Mouse (Mus musculus): ENCODE results near the gene Prss48. TPM values are rescaled to one million over a fixed set of nuclear protein-coding genes. Genes with fewer than 3 reads are reported as not detected.

Gene Prss48
- polyA plus RNA-seq, 1 experiment from 2014 or later: not detected

DNA sequence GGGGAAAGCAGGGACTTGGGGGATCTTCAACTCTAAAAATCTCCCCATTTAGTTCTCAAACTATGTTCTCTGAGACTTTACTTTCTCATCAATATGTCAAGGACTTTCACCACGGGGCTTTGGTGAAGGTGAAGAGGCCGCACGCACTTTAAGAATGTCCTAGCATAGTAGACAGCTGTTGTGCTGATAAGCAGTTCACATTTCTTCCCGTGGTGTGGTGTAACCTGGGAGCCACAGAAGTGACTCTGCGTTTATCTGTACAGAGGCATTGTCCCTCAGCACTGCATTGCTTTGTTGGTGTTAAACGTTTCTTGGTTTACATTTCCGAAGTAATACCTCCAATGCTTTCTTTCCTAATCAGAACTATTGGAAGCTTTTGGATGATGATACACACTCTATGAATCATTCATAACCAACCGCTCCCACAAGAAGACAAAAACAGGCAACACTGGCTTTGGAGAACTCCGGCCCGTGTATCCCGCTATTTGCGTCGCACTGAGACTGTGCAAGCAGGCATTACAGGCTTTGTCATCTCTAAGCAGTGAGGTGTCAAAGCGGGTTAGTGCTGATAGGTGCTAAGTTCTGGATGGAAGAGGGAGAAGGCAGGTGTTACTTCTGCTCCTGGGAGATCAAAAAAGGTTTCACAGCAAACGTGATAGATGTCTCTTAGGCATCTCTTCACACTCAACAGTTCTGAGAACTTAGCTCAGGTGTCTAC lies 26.5 kb upstream of the Prss48 start:
- H3K4me1 ChIP-seq (ENCODE audit: control insufficient read depth, insufficient read depth, low read length): no peaks in the 10 kb centered on the region
- no peak overlapping the region for H3K4me3 ChIP-seq (ENCODE audit: low read length)
- no peak overlapping the region for H3K27ac ChIP-seq (ENCODE audit: low read length)
- no peak overlapping the region for H3K4me2 ChIP-seq (ENCODE audit: low read depth, low read length)
- no peaks in the 10 kb centered on the region for H3K9me3 ChIP-seq (ENCODE audit: control insufficient read depth, low read length)
- no peaks in the 10 kb centered on the region for H3K36me3 ChIP-seq (ENCODE audit: control insufficient read depth, insufficient read depth, low read length)
- no peak for ATAC-seq
- H3K9ac ChIP-seq (ENCODE audit: low read depth, low read length): no peak overlapping the region
- WGBS: 82% methylated on average over 15 of the region's 15 CpGs
- H3K27me3 ChIP-seq (replicated peaks; ENCODE audit: control insufficient read depth, insufficient read depth, low read length): no peaks in the 10 kb centered on the region

- no peaks in the 10 kb centered on the region for H3K9me3 ChIP-seq (ENCODE audit: control insufficient read depth, low read length)
- no peak overlapping the region for H3K4me2 ChIP-seq (ENCODE audit: low read depth, low read length)
- 0 out of 2 replicates have a peak, but pooled peaks cover 4% of the 10 kb centered on the region for H3K4me1 ChIP-seq (ENCODE audit: control insufficient read depth, insufficient read depth, low read length)
- H3K27me3 ChIP-seq (replicated peaks; ENCODE audit: control insufficient read depth, insufficient read depth, low read length): no peaks in the 10 kb centered on the region
- no peak for ATAC-seq
- no peak overlapping the region for H3K9ac ChIP-seq (ENCODE audit: low read depth, low read length)
- no peak overlapping the region for H3K27ac ChIP-seq (ENCODE audit: low read length)
- H3K36me3 ChIP-seq (ENCODE audit: control insufficient read depth, insufficient read depth, low read length): no peaks in the 10 kb centered on the region
- 93% methylated on average over 20 of the region's 20 CpGs for WGBS
- H3K4me3 ChIP-seq (ENCODE audit: low read length): no peak overlapping the region
Measured at GRCm38 (mm10) chr3:86025341-86026137, 23.2 kb upstream of the Prss48 start.

GRCm38 (mm10) chr3:86024065-86024795 lies 21.9 kb upstream of the Prss48 start:
- no peak overlapping the region for H3K27ac ChIP-seq (ENCODE audit: low read length)
- no peak overlapping the region for H3K4me2 ChIP-seq (ENCODE audit: low read depth, low read length)
- 88% methylated on average over 12 of the region's 12 CpGs for whole genome bisulfite sequencing
- H3K9me3 ChIP-seq (ENCODE audit: control insufficient read depth, low read length): no peaks in the 10 kb centered on the region
- H3K27me3 ChIP-seq (replicated peaks; ENCODE audit: control insufficient read depth, insufficient read depth, low read length): no peaks in the 10 kb centered on the region
- H3K9ac ChIP-seq (ENCODE audit: low read depth, low read length): no peak overlapping the region
- 0 out of 2 replicates have a peak, but pooled peaks cover 4% of the 10 kb centered on the region for H3K4me1 ChIP-seq (ENCODE audit: control insufficient read depth, insufficient read depth, low read length)
- no peak overlapping the region for H3K4me3 ChIP-seq (ENCODE audit: low read length)
- no peak for ATAC-seq
- H3K36me3 ChIP-seq (ENCODE audit: control insufficient read depth, insufficient read depth, low read length): no peaks in the 10 kb centered on the region

GRCm38 (mm10) chr3:86021651-86022050 lies 19.4 kb upstream of the Prss48 start:
- Histone ChIP-seq H3K4me3 (ENCODE audit: low read length) (no peak overlapping the region), H3K27ac (ENCODE audit: low read length) (no peak overlapping the region), H3K36me3 (ENCODE audit: control insufficient read depth, insufficient read depth, low read length) (no peaks in the 10 kb centered on the region), H3K27me3 (replicated peaks; ENCODE audit: control insufficient read depth, insufficient read depth, low read length) (no peaks in the 10 kb centered on the region), H3K9me3 (ENCODE audit: control insufficient read depth, low read length) (no peaks in the 10 kb centered on the region), H3K4me1 (ENCODE audit: control insufficient read depth, insufficient read depth, low read length) (0 out of 2 replicates have a peak, but pooled peaks cover 6% of the 10 kb centered on the region), H3K4me2 (ENCODE audit: low read depth, low read length) (no peak overlapping the region), H3K9ac (ENCODE audit: low read depth, low read length) (no peak overlapping the region)
- ATAC-seq: no peak
- WGBS: 84% methylated on average over 4 of the region's 4 CpGs

DNA sequence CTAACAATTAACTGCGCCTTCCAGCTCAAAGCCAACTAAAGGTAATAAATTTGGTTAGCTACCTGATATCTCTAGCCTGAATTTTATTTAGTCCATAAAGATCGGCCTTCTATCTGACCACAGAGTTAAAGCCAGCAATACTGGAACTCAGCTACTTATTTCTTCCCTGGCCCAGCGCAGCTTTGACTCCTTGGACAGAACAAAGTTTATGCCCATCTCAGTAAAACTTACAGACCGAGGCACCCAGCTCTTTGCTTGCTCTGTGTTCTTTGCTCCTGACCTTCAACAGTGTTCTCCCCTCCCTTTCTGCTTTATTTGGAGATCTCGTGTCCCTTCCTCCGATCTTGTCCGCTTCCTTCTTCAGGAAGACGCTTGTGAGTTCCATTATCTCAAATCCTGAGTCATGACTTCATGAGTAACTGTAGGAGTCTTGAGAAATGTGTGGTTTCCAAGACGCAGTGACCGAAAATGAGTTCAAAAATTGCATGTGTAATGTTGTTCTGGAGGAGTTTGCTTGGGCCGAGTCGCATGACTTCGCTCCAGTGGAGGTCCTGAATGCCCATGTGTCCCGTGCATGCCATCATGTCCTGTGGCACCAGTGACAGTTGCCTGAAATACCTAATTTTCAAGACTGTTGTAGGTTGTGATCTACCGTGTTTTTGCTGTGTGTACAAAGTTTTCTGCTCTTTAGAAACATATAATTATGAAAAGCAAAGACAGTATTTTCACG lies 18.8 kb upstream of the Prss48 start:
- Histone ChIP-seq H3K27ac (ENCODE audit: low read length) (no peak overlapping the region), H3K27me3 (replicated peaks; ENCODE audit: control insufficient read depth, insufficient read depth, low read length) (no peaks in the 10 kb centered on the region), H3K9me3 (ENCODE audit: control insufficient read depth, low read length) (no peaks in the 10 kb centered on the region), H3K9ac (ENCODE audit: low read depth, low read length) (no peak overlapping the region), H3K4me1 (ENCODE audit: control insufficient read depth, insufficient read depth, low read length) (0 out of 2 replicates have a peak, but pooled peaks cover 6% of the 10 kb centered on the region), H3K4me2 (ENCODE audit: low read depth, low read length) (no peak overlapping the region), H3K4me3 (ENCODE audit: low read length) (no peak overlapping the region), H3K36me3 (ENCODE audit: control insufficient read depth, insufficient read depth, low read length) (no peaks in the 10 kb centered on the region)
- no peak for ATAC-seq
- 82% methylated on average over 16 of the region's 16 CpGs for WGBS

- WGBS: 77% methylated on average over 8 of the region's 8 CpGs
- Histone ChIP-seq H3K4me2 (ENCODE audit: low read depth, low read length) (no peak overlapping the region), H3K9ac (ENCODE audit: low read depth, low read length) (no peak overlapping the region)
Measured at GRCm38 (mm10) chr3:86017484-86017883, 15.2 kb upstream of the Prss48 start.

GRCm38 (mm10) chr3:86016965-86017364 lies 14.7 kb upstream of the Prss48 start:
- Histone ChIP-seq H3K27ac (ENCODE audit: low read length) (peak overlapping the region; percentile 33; the same call in 1 of the 2 replicates), H3K4me1 (ENCODE audit: control insufficient read depth, insufficient read depth, low read length) (peaks cover 6% of the 10 kb centered on the region; the same call in 1 of the 2 replicates), H3K9me3 (ENCODE audit: control insufficient read depth, low read length) (no peaks in the 10 kb centered on the region), H3K36me3 (ENCODE audit: control insufficient read depth, insufficient read depth, low read length) (no peaks in the 10 kb centered on the region), H3K4me2 (ENCODE audit: low read depth, low read length) (no peak overlapping the region), H3K4me3 (ENCODE audit: low read length) (no peak overlapping the region), H3K9ac (ENCODE audit: low read depth, low read length) (no peak overlapping the region), H3K27me3 (replicated peaks; ENCODE audit: control insufficient read depth, insufficient read depth, low read length) (no peaks in the 10 kb centered on the region)
- ATAC-seq: peak; percentile 57
- 88% methylated on average over 1 of the region's 1 CpGs for WGBS

More at GRCm38 (mm10) chr3:86017484-86017883, 15.2 kb upstream of the Prss48 start:
- H3K9me3 ChIP-seq (ENCODE audit: control insufficient read depth, low read length): no peaks in the 10 kb centered on the region
- H3K27ac ChIP-seq (ENCODE audit: low read length): peak overlapping the region; percentile 26
- H3K4me1 ChIP-seq (ENCODE audit: control insufficient read depth, insufficient read depth, low read length): 0 out of 2 replicates have a peak, but pooled peaks cover 6% of the 10 kb centered on the region
- H3K36me3 ChIP-seq (ENCODE audit: control insufficient read depth, insufficient read depth, low read length): no peaks in the 10 kb centered on the region
- no peaks in the 10 kb centered on the region for H3K27me3 ChIP-seq (replicated peaks; ENCODE audit: control insufficient read depth, insufficient read depth, low read length)
- ATAC-seq: 0 out of 2 replicates have a peak, but pooled peaks have one; percentile 44
- no peak overlapping the region for H3K4me3 ChIP-seq (ENCODE audit: low read length)

- 69% methylated on average over 10 of the region's 10 CpGs for whole genome bisulfite sequencing
- H3K4me3 ChIP-seq (ENCODE audit: low read length): no peak overlapping the region
- peaks cover 17% of the 10 kb centered on the region for H3K4me1 ChIP-seq (ENCODE audit: control insufficient read depth, insufficient read depth, low read length)
Measured at GRCm38 (mm10) chr3:86013837-86014236, 11.5 kb upstream of the Prss48 start.

More at GRCm38 (mm10) chr3:86013837-86014236, 11.5 kb upstream of the Prss48 start:
- H3K27ac ChIP-seq (ENCODE audit: low read length): no peak overlapping the region
- no peaks in the 10 kb centered on the region for H3K9me3 ChIP-seq (ENCODE audit: control insufficient read depth, low read length)
- no peak overlapping the region for H3K4me2 ChIP-seq (ENCODE audit: low read depth, low read length)
- H3K27me3 ChIP-seq (replicated peaks; ENCODE audit: control insufficient read depth, insufficient read depth, low read length): no peaks in the 10 kb centered on the region
- no peak for ATAC-seq
- no peak overlapping the region for H3K9ac ChIP-seq (ENCODE audit: low read depth, low read length)
- no peaks in the 10 kb centered on the region for H3K36me3 ChIP-seq (ENCODE audit: control insufficient read depth, insufficient read depth, low read length)
